Mouse (Mus musculus): ENCODE data around the gene Cttnbp2.

GRCm38 (mm10) chr6:18434355-18434754 is 80.3 kb downstream of the Cttnbp2 start:
- no peak for TF ChIP-seq CTCF (IDR thresholded peaks at IDR 0.05; ENCODE audit: low read depth)
- TF ChIP-seq EP300 (IDR thresholded peaks at IDR 0.05; ENCODE audit: low read depth) = no peak

All from liver, postnatal 0 days (tissue).